Mouse (Mus musculus) adrenal gland, postnatal 4 days (tissue): Measurements from ENCODE around the gene C2cd2l. TPM values are rescaled to one million over a fixed set of nuclear protein-coding genes. Genes with fewer than 3 reads are reported as not detected.
A peak's percentile ranks its signal among the peaks of the same experiment; 100 is the strongest.
"Not testable (repeated sequence)": the region's sequence is repeated elsewhere in the genome, so short reads cannot be mapped to it uniquely, and the experiment has no call there.

Source experiments
- DNase-seq, 2 experiments: peaks; one replicate each; pipeline ENCODE4 v3.0.0; 2021 to 2022; ENCODE audit warnings: low spot score in 2 of 2, mixed read lengths in 2 of 2
- total RNA-seq, 2 experiments: library from RNA; stranded (reverse); gene quantifications; 2 replicates each; pipeline ENCODE4 v1.2.3; 2021

Gene C2cd2l
- total RNA-seq, 2 experiments from 2014 or later: 28.9 to 31.8 TPM

DNA sequence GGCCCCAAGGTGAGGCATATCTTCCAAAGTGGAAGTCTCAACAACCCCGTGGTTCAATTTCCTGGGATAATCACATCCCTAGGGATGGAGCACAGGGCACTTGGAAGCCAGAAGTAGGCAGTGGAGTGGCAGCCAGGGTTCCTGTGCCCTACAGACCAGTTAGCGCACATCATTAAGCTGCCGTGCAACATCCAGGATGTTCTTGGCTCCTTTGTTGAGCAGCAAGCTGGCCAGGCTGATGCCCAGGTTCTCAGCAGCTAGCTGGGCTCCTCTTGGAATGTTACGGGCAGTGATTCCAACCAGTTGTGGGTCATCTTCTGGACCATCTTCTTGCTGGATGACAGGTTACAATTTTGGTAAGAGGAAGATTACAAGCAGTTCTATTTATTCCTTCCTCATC, 16.4 kb upstream of the C2cd2l start:
- DNase-seq: not testable (repeated sequence)

DNA sequence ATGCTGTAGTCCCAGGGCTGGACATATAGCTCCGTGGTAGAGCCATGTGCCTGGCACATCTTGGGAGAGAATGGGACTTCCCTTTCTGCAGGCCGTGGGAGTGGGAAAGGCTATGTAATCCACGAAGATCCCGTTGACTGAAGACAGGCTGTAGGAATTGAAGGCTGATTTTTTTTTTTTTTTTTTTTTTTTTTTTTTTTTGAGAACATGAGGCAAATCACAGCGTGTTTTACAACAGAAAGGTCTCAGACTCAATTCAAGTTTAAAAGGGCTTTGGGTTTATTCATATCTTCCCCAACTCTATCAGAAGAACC, 16.0 kb upstream of the C2cd2l start:
- DNase-seq: no peak

DNA sequence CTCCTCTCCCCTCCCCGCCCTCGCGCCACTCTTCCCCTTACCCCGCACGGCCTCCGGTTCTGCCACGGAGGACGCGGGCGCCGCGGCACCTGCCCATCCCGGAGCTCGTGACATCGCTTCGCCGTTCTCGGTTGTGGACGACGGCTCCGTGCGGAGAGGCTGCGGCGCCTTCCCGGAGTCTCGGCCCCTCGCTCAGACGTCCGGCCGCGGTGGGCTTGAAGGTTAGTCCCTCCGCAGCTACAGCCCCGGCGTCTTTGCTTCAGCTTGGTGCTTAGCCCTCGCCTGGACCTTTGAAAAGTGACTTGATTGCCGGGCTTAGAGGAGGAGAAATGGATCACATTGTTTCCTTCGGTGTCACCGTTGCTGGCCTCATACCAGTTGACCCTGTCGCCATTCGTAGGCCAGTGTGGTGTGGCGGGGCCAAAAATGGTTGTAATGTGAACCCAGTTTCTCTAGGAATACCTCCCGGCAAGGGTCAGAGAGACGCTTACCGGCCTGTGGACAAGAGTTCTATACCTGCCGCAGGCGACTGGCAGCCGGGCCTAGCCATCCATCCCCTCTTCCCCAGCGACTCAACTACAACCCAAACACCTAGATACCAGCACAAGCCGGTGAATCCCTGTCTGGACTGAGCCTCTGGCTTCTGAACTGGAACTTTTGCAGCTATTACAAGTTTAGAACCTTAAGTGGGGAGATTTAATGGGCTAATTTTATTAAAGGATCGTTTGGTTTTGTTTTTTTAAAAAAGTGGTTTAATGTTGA, 15.4 kb upstream of the C2cd2l start:
- DNase-seq: no peak

GRCm38 (mm10) chr9:44334396-44335330, 14.6 kb upstream of the C2cd2l start, which contains the start of gene H2afx:
TSS of gene H2afx (plus strand) at chr9:44334694.
- peak; percentile 92 to 96 for DNase-seq

- no peak for DNase-seq
Observed at GRCm38 (mm10) chr9:44332918-44333638, 13.0 kb upstream of the C2cd2l start.

- no peak for DNase-seq
Observed at GRCm38 (mm10) chr9:44330736-44331135, 10.7 kb upstream of the C2cd2l start.

GRCm38 (mm10) chr9:44327926-44328325, 7.8 kb upstream of the C2cd2l start:
- DNase-seq: no peak

DNA sequence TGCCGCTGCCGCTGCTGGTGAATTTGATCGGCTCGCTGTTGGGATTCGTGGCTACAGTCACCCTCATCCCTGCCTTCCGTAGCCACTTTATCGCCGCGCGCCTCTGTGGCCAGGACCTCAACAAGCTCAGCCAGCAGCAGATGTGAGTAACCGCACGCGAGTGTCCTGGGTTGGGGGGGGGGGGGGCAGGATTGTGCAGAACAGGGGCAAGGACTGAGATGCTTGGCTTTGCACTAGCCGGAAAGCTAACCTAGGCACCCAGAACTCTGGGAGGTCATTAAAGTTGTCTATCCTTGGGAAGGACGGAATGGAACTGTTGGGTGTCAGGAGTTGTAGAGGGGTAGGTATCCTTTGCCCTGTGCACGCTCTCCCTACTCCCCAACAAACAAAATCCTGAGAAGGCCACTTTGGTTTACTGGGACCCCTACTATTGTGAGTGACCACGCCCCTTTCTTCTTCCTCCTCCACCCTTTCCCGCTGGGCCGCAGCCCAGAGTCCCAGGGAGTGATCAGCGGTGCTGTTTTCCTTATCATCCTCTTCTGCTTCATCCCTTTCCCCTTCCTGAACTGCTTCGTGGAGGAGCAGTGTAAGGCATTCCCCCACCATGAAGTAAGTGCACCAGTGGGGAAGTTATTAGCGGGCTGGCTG, 7.1 kb upstream of the C2cd2l start:
- no peak for DNase-seq

DNA sequence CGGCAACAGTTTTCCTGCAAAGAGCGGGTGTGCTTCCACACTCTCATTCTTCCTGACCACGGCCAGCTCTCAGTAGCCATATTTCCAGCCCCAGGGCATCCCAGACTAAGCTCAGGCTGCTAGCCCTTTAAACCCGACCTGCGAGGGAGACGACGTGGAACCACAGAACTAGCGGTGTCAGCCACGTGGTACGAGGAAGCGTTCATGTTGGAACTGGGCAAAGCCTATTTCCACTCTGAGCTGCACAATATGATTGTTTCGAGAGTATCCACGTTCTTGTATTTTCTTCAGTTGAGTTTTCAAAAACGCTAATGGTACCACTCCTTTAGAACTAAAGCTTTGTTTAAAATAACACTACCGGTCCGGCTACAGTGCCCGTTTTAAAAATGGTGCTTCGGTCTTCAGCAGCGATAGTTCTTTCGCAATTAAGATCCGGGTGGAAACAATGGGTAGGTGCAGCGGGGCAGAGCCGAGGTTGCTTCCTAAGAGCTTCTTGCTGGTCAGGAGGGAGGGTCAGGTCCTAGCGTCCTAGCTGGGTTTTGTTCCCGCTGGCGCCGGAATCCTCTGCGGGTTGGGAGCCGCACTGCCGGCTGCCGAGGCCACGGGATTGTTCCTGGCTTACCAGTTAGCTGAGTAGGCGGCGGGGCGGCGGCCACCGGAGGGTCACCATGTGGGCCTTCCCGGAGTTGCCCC, 6.4 kb upstream of the C2cd2l start:
- peak in 1 of 2 experiments; percentile 63 for DNase-seq

GRCm38 (mm10) chr9:44325768-44326370, 5.8 kb upstream of the C2cd2l start, which contains the start of gene Dpagt1:
TSS of gene Dpagt1 (plus strand) at chr9:44326019.
- DNase-seq: no peak

GRCm38 (mm10) chr9:44325032-44325767, 5.1 kb upstream of the C2cd2l start:
- DNase-seq: not testable (repeated sequence)

GRCm38 (mm10) chr9:44324147-44324546, 4.1 kb upstream of the C2cd2l start:
- DNase-seq: no peak

GRCm38 (mm10) chr9:44323656-44324055, 3.6 kb upstream of the C2cd2l start:
- not testable (repeated sequence) for DNase-seq

DNA sequence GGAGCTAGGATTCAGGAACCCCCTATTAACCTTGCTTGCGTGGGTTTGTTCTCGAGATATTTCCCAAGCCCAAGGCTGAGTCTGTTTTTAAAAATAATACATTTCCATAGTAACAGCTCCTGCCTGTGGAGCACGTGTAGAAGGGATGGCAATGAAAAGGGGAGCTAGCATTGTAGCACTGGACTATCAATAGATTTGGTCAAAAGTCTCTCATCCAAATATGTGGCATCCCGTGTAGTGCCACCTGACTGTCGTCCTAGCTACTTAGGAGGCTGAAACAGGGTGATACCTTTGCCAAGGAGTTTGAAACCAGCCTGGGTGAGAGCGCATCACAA, 681 bp upstream of the C2cd2l start:
- DNase-seq: no peak

DNA sequence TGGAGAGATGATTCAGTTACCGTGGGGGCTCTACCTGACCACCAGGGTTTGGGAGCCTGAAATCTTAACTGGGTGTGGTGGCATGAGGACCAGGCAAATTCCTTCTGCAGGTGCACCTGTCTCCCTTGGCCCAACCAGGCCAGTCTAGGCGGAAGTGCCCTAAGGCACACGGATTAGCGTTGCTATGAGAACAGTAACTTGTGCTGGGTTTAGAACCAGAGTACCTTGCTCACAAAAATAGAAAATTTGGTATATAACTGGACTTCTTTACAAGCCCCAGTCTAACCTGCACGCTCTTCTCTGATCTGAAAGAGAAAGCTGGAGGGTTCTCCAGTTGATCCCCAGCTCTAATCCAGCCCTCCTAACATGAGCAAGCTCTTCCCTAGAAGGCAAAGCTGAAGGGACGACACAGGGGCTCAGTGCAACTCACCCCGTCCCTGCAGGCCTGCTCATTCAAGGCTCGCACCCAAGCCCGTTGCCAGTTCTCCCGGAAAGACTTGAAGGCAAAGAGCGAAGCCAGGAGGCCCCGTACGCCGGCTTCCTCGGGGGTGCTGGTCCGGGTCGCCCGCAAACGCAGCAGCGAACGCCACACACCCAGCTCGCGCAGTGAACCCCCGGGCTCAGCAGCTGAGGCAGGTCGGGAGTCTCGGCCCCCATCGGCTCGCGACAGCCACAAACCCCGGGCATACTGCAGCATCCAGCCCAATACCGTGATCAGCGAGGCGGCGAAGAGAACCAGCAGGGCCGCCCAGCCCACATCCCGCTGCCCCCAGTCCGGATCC, 789 bp downstream of the C2cd2l start:
- no peak for DNase-seq

DNA sequence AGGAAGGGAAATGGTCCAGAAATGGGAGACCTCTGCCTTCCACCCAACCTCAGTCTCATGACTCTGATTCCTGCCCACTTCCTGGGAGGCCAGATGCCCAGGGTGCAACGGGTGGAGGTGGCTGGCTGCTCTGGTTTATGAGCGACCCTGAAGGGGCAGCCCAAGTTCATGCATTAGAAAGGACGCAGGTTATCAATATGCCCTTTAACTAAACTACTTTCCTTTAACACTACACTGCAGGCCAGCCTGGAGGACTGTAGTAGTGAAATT, 1.3 kb downstream of the C2cd2l start:
- DNase-seq: no peak

DNA sequence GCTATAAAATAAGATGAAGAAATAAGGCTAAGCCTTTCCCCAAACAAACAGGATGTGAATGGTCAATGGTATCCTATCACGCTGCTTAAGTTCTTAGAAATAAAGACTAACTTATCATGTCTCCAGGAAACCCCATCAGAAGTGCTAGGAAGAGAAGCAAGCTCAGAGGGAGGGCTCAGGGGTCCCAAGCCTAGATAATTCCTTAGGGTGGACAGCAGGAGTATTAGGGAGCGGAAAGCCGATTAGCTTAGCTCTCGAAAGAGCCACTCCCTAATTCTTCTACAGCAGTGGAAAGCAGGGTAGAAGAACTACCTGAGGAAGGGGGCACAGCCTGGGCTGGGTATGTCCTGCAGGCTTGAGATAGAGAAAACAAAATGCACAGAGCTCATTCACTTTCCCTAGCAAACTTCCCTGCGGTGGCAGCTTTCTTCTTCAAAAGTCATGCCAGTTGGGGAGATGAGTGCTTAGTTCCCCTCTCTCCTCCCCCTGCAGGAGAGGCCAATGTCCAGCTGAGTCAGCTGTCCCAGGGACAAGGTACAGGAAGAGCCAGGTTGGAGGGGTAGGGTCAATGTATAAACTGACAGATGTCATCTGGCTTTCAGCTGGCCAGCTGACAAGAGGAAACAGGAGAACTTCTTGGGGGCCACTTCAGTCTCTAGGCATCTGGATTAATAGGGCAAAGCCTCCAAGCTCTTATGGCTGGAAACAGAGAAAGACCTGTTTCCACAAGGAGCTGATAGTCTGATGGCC, 1.8 kb downstream of the C2cd2l start:
- DNase-seq: no peak

GRCm38 (mm10) chr9:44317452-44317851, 2.6 kb downstream of the C2cd2l start:
- DNase-seq: no peak
